Mouse (Mus musculus) G1E-ER4 (cell line): ENCODE results near the gene Slc6a2. TPM values are rescaled to one million over a fixed set of nuclear protein-coding genes. Genes with fewer than 3 reads are reported as not detected.

Experiments
- GATA1 ChIP-seq: IDR thresholded peaks from one replicate; pipeline ENCODE4 v1.8.0; 2012; ENCODE audit warnings: low read length, inconsistent platforms
- polyA plus RNA-seq: library from polyadenylated mRNA; stranded (reverse); fragments of >175 nt; gene quantifications from 2 replicates; pipeline ENCODE4 v1.2.3, GENCODE M21; 2012

The Slc6a2 gene
- polyA plus RNA-seq, 1 experiment, result not detected

GRCm38 (mm10) chr8:92996840-92997239 lies 37.0 kb downstream of the Slc6a2 start:
- TF ChIP-seq GATA1, result no peak

GRCm38 (mm10) chr8:92998600-92998999 lies 38.7 kb downstream of the Slc6a2 start:
- no peak for TF ChIP-seq GATA1

- TF ChIP-seq GATA1, result no peak
Observed at GRCm38 (mm10) chr8:93010286-93010685, 50.4 kb downstream of the Slc6a2 start.

- TF ChIP-seq GATA1, result no peak
Observed at GRCm38 (mm10) chr8:93011439-93011838, 51.6 kb downstream of the Slc6a2 start.

- TF ChIP-seq GATA1, result no peak
Observed at GRCm38 (mm10) chr8:93012226-93012625, 52.3 kb downstream of the Slc6a2 start.

GRCm38 (mm10) chr8:93014300-93014699 lies 54.4 kb downstream of the Slc6a2 start:
- TF ChIP-seq GATA1, result no peak

- no peak for TF ChIP-seq GATA1
Observed at GRCm38 (mm10) chr8:93021738-93022137, 61.9 kb downstream of the Slc6a2 start.

GRCm38 (mm10) chr8:93030664-93031063 lies 70.8 kb downstream of the Slc6a2 start:
- no peak for TF ChIP-seq GATA1

DNA sequence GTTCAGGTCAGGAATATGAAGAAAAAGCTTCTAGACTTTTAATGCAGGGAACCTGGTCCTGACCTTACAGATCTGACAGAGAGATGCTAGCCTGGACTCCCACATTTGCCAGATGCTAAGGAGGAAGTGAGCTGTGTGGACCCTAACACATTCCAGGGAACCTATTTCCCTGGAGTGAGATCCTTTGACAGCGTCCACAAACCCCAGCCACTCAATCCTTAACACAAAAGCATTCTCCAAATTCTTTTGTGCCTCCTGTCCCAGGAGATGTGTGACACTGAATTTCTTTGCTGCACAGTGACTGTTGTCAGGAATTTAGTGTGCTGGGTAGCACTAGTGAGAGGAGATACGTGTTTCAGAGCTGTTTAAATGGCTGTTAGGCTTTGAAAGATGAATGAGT lies 79.0 kb downstream of the Slc6a2 start:
- no peak for TF ChIP-seq GATA1

DNA sequence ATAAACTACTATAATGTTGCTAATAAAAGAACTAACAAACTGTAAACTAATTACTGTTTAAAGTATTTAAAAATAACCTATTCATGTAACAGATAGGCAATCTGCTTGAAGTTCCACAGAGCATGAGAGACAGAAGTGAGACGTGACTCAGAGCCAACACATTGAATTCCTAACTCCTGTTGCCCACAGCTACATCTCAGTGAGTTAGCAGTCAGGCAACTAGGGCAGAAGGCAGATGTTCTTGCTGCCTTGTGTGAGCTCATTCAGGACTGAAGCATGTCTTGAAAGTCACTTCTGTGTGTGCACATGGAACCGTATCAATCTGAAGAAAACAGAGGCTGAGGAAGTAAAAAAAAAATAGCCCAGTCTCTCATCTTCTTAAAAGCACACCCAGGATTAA lies 80.4 kb downstream of the Slc6a2 start:
- no peak for TF ChIP-seq GATA1

- TF ChIP-seq GATA1, result no peak
Observed at GRCm38 (mm10) chr8:93040776-93041567, 81.1 kb downstream of the Slc6a2 start.

DNA sequence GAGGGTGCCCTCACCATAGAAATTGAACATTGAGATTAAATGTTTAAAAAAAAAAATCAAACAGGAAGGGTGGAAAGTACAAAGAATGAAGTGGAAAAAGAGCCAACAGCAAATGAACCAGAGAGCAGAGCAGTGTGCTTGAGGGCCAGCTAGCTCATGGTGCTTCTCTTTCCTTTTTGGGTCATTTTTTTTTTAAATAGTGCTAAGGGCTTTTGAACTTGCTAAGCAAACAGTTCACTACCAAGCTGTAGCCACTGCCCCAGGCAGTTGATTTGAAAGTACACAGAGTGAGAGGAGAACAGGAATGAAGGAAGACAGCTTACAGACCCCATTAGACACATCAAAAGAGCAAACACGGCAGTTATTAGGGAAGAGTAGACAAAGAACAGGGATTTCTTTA lies 83.2 kb downstream of the Slc6a2 start:
- TF ChIP-seq GATA1, result no peak

DNA sequence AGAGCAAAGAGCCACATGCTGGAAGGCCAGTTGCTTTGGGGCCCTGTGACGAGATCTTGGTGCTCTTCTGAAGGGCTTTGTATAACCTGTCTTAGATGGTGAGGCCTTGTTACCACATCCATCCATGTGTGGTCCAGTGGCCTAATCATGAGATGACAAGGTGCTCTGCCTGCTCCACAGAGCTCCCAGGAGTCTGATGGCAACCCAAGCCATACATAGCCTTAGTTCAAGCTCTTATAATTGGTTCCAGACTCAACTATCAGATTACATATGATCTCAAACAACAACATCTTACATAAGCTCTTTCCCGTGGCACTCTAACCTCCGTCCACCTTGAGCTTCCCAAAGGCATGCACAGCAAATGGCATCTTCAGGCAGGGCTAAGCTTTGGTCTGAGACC lies 88.2 kb downstream of the Slc6a2 start, which contains the start of gene Ces1a:
Ces1a (minus strand) TSS at position 101 of the 400 bp plus-strand sequence.
- TF ChIP-seq GATA1, result no peak

DNA sequence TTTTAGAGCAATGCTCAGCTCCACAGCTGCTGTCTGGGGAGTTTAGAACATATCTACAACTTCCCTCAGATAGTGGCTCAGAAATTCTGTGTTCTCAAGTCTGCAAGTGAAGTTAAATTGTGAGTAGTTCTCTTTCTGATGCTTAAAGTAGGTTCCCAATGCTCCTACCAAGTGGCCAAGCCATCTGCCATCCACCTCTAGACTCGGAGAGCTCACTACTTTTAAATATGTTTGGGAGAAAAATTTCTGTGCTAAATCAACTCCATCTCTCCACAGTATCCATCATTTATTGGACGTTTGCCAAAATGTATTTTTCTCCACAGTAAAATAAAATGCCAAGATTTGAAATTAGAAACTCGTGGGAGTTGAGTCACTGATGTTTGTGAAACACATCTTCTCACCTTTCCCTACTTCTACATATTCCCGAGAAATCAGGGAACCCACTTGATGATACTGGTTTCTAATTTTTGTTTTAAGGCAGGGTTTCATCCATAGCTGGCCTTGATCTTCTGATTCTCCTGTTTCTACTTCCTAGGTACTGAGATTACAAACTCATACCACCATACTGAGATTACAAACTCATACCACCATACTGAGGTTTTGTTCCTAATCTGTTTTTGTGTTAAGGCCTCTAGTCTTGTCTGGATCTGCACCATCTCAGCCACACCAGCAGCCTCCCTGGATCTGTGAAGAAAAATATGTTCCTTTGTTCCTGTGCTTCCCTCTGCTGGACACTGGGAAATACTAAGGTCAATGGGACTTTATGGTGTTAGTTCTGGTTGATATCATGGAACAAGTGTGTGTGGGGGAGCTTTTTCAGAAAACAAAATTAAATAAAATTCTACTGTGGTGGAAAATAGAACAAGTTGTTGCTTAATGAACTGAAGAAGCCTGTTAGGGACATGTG lies 88.9 kb downstream of the Slc6a2 start:
- no peak for TF ChIP-seq GATA1

Other genes starting within 250 kb of the Slc6a2 start
- gene Mmp2, start 132.8 kb upstream of the Slc6a2 start, polyA plus RNA-seq, result not detected in 2 replicates
- not detected in 2 replicates for gene Lpcat2, start 104.7 kb upstream of the Slc6a2 start, polyA plus RNA-seq
- not detected in 2 replicates for gene Capns2, start 58.7 kb upstream of the Slc6a2 start, polyA plus RNA-seq
- not detected in 2 replicates for gene Ces1a, start 88.1 kb downstream of the Slc6a2 start, polyA plus RNA-seq
- not detected in 2 replicates for gene Ces1b, start 119.9 kb downstream of the Slc6a2 start, polyA plus RNA-seq
- gene Ces1c, start 171.2 kb downstream of the Slc6a2 start, polyA plus RNA-seq, result not detected in 2 replicates
- not detected in 2 replicates for gene Ces1d, start 237.8 kb downstream of the Slc6a2 start, polyA plus RNA-seq